Mouse (Mus musculus) cerebellum, adult 2 months (tissue): ENCODE data around the gene Syt5. TPM values are rescaled to one million over a fixed set of nuclear protein-coding genes. Genes with fewer than 3 reads are reported as not detected.
A peak's percentile ranks its signal among the peaks of the same experiment; 100 is the strongest.

Experiments
- DNase-seq, 2 experiments: peaks; one replicate each; pipeline ENCODE4 v3.0.0; 2021
- H3K27ac ChIP-seq: fragments of 200-500 bp; 2 replicates; pipeline ENCODE4 v1.5.1; 2012; ENCODE audit warnings: low read length, control low read depth, inconsistent platforms; ENCODE audit not compliant: insufficient read depth
- H3K27me3 ChIP-seq: fragments of 200-500 bp; 2 replicates; pipeline ENCODE4 v1.6.1; 2012; ENCODE audit warnings: inconsistent platforms, mild to moderate bottlenecking, low read length, moderate library complexity; ENCODE audit not compliant: control insufficient read depth, insufficient read depth
- H3K4me1 ChIP-seq: fragments of 200-500 bp; 2 replicates; pipeline ENCODE4 v1.6.1; 2011; ENCODE audit warnings: low read length; ENCODE audit not compliant: control insufficient read depth, insufficient read depth
- H3K4me3 ChIP-seq: fragments of 200-500 bp; replicated peaks from 2 replicates; pipeline ENCODE3; 2011; ENCODE audit warnings: mild to moderate bottlenecking, low read depth, low read length, control low read depth; ENCODE audit not compliant: insufficient read depth
- CTCF ChIP-seq: fragments of 200-500 bp; IDR thresholded peaks from 2 replicates; pipeline ENCODE4 v1.5.1; 2011; ENCODE audit warnings: low read depth, mild to moderate bottlenecking, control low read depth, low read length, moderate library complexity, borderline replicate concordance; ENCODE audit not compliant: insufficient read depth
- POLR2A ChIP-seq: fragments of 200-500 bp; IDR thresholded peaks from 2 replicates; pipeline ENCODE4 v1.6.1; 2011; ENCODE audit warnings: low read length, control low read depth, borderline replicate concordance; ENCODE audit not compliant: insufficient read depth
- WGBS: fragments of 180-500 bp; shearing (Covaris S2); methylation state at CpG from one replicate; pipeline ENCODE4 v1.1.7; 2018; 5-methylcytosine and 5-hydroxymethylcytosine counted together
- polyA plus RNA-seq: library from polyadenylated mRNA; depleted of rRNA; stranded (reverse); fragments of >200 nt; gene quantifications from 2 replicates; pipeline ENCODE4 v1.2.3, GENCODE M21; 2012; rRNA removed

Gene Syt5
- polyA plus RNA-seq, 1 experiment: 16.9 TPM

- DNase-seq: peak; percentile 68 to 73
- peaks cover 14% of the 10 kb centered on the region for H3K4me1 ChIP-seq
- under 1% methylated on average over 51 of the region's 52 CpGs for WGBS
- no peak for TF ChIP-seq POLR2A
- no peak for TF ChIP-seq CTCF
- peak overlapping the region; percentile 99 for H3K4me3 ChIP-seq
- H3K27ac ChIP-seq: peak overlapping the region; percentile 6; the same call in 1 of the 2 replicates
- no peaks in the 10 kb centered on the region for H3K27me3 ChIP-seq
Observed at GRCm38 (mm10) chr7:4500892-4501471, 46.4 kb downstream of the Syt5 start.

- H3K27ac ChIP-seq: no peak overlapping the region
- no peak for DNase-seq
- TF ChIP-seq POLR2A (no peak), CTCF (no peak)
- 75% methylated on average over 4 of the region's 4 CpGs for WGBS
- H3K4me1 ChIP-seq: peaks cover 14% of the 10 kb centered on the region
- H3K27me3 ChIP-seq: no peaks in the 10 kb centered on the region
- no peak overlapping the region for H3K4me3 ChIP-seq
Observed at GRCm38 (mm10) chr7:4499034-4499433, 48.3 kb downstream of the Syt5 start.

- no peak for TF ChIP-seq POLR2A
- no peak for TF ChIP-seq CTCF
- no peak for DNase-seq
- H3K4me1 ChIP-seq: peaks cover 15% of the 10 kb centered on the region
- WGBS: 2% methylated on average over 9 of the region's 9 CpGs
- H3K27ac ChIP-seq: no peak overlapping the region
- no peak overlapping the region for H3K4me3 ChIP-seq
- no peaks in the 10 kb centered on the region for H3K27me3 ChIP-seq
Observed at GRCm38 (mm10) chr7:4498251-4498650, 49.1 kb downstream of the Syt5 start.

GRCm38 (mm10) chr7:4497271-4497903 is 50.0 kb downstream of the Syt5 start:
- DNase-seq: no peak
- Histone ChIP-seq H3K27me3 (no peaks in the 10 kb centered on the region), H3K27ac (no peak overlapping the region), H3K4me3 (no peak overlapping the region), H3K4me1 (peaks cover 23% of the 10 kb centered on the region)
- TF ChIP-seq POLR2A (no peak), CTCF (no peak)
- WGBS: 76% methylated on average over 9 of the region's 9 CpGs

- H3K27me3 ChIP-seq: no peaks in the 10 kb centered on the region
- 97% methylated on average over 3 of the region's 3 CpGs for WGBS
- no peak overlapping the region for H3K27ac ChIP-seq
- no peak overlapping the region for H3K4me3 ChIP-seq
- peaks cover 25% of the 10 kb centered on the region for H3K4me1 ChIP-seq
- no peak for DNase-seq
- TF ChIP-seq CTCF: no peak
- no peak for TF ChIP-seq POLR2A
Observed at GRCm38 (mm10) chr7:4496468-4496867, 50.9 kb downstream of the Syt5 start.

- H3K4me3 ChIP-seq: no peak overlapping the region
- WGBS: 68% methylated on average over 1 of the region's 1 CpGs
- H3K4me1 ChIP-seq: peaks cover 17% of the 10 kb centered on the region
- no peak for DNase-seq
- H3K27me3 ChIP-seq: no peaks in the 10 kb centered on the region
- no peak for TF ChIP-seq CTCF
- no peak overlapping the region for H3K27ac ChIP-seq
Observed at GRCm38 (mm10) chr7:4493991-4494390, 53.4 kb downstream of the Syt5 start.

- Histone ChIP-seq H3K27me3 (no peaks in the 10 kb centered on the region), H3K4me3 (no peak overlapping the region), H3K27ac (no peak overlapping the region), H3K4me1 (peaks cover 15% of the 10 kb centered on the region)
- 49% methylated on average over 13 of the region's 13 CpGs for WGBS
- DNase-seq: no peak
- TF ChIP-seq POLR2A: no peak
- TF ChIP-seq CTCF: no peak
Observed at GRCm38 (mm10) chr7:4492284-4493224, 54.8 kb downstream of the Syt5 start.

- no peak for TF ChIP-seq CTCF
- no peak for TF ChIP-seq POLR2A
- Histone ChIP-seq H3K4me3 (no peak overlapping the region), H3K27me3 (no peaks in the 10 kb centered on the region), H3K27ac (no peak overlapping the region), H3K4me1 (peaks cover 15% of the 10 kb centered on the region)
- no peak for DNase-seq
- 71% methylated on average over 6 of the region's 6 CpGs for WGBS
Observed at GRCm38 (mm10) chr7:4491308-4491707, 56.0 kb downstream of the Syt5 start.

Other genes with a start within 250 kb of the Syt5 start
- 0.07 TPM in 1 of 2 replicates, not detected in the other for gene Ncr1, start 209.8 kb downstream of the Syt5 start, polyA plus RNA-seq
- gene Gp6, start 149.8 kb downstream of the Syt5 start, polyA plus RNA-seq: not detected in 2 replicates
- gene Rdh13, start 101.9 kb downstream of the Syt5 start, polyA plus RNA-seq: 32.7 and 33.0 TPM in 2 replicates
- 10.6 and 20.6 TPM in 2 replicates for gene Eps8l1, start 86.9 kb downstream of the Syt5 start, polyA plus RNA-seq
- gene Ppp1r12c, start 45.9 kb downstream of the Syt5 start, polyA plus RNA-seq: 111 and 120 TPM in 2 replicates
- gene Tnnt1, start 31.2 kb downstream of the Syt5 start, polyA plus RNA-seq: 2.9 and 6.7 TPM in 2 replicates
- 5.4 and 9.5 TPM in 2 replicates for gene Tnni3, start 23.3 kb downstream of the Syt5 start, polyA plus RNA-seq
- gene Dnaaf3, start 15.1 kb downstream of the Syt5 start, polyA plus RNA-seq: 1.1 and 1.4 TPM in 2 replicates
- gene Ptprh, start 56.5 kb upstream of the Syt5 start, polyA plus RNA-seq: 1.4 TPM in 2 replicates
- gene Tmem86b, start 83.9 kb upstream of the Syt5 start, polyA plus RNA-seq: 45.2 and 47.9 TPM in 2 replicates
- gene Ppp6r1, start 111.5 kb upstream of the Syt5 start, polyA plus RNA-seq: 130 and 136 TPM in 2 replicates
- gene Hspbp1, start 137.5 kb upstream of the Syt5 start, polyA plus RNA-seq: 94.5 and 96.8 TPM in 2 replicates
- gene Brsk1, start 143.1 kb upstream of the Syt5 start, polyA plus RNA-seq: 177 and 182 TPM in 2 replicates
- gene Tmem150b, start 177.7 kb upstream of the Syt5 start, polyA plus RNA-seq: not detected in 2 replicates
- gene Kmt5c, start 192.6 kb upstream of the Syt5 start, polyA plus RNA-seq: 81.5 and 89.6 TPM in 2 replicates
- gene Cox6b2, start 205.6 kb upstream of the Syt5 start, polyA plus RNA-seq: 41.9 and 44.4 TPM in 2 replicates
- gene Fam71e2, start 223.8 kb upstream of the Syt5 start, polyA plus RNA-seq: not detected in 2 replicates
- 1.2 TPM in 2 replicates for gene Il11, start 235.3 kb upstream of the Syt5 start, polyA plus RNA-seq
- gene Tmem190, start 235.4 kb upstream of the Syt5 start, polyA plus RNA-seq: not detected in 2 replicates
- gene Tmem238, start 242.1 kb upstream of the Syt5 start, polyA plus RNA-seq: 13.2 and 15.6 TPM in 2 replicates
- 268 and 296 TPM in 2 replicates for gene Rpl28, start 245.3 kb upstream of the Syt5 start, polyA plus RNA-seq